Mouse (Mus musculus): Measurements from ENCODE around the gene Pgs1. TPM values are rescaled to one million over a fixed set of nuclear protein-coding genes. Genes with fewer than 3 reads are reported as not detected.

The Pgs1 gene
- total and polyA plus RNA-seq, 3 experiments, result 10.0 to 37.6 (median 17.6) TPM

DNA sequence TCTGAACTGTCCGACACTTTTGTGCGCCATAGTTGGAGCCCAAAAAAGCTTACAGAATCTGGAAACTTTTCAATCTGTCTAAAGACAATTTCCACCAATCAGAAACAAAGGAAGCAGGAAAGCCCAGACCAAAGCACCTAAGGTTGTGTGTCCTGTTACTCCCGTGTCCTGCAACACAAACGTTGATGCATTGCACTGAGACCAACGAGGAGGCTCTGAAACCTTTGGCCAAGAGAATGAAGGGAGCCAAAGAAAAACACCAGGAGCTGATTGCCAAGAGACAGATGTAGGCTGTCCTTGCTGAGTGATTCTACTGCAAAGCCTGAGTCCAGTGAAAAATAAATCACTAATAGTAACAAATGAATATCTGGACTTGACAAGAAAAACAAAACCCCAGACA lies 12.5 kb upstream of the Pgs1 start:
- no peak for DNase-seq (ENCODE audit: low spot score)
- no peaks in the 10 kb centered on the region for H3K36me3 ChIP-seq (replicated peaks)
- peaks cover 66% of the 10 kb centered on the region for H3K27me3 ChIP-seq (ENCODE audit: insufficient read depth, low read length)
- H3K4me1 ChIP-seq (ENCODE audit: insufficient read depth, low read depth, low read length), result peaks cover 18% of the 10 kb centered on the region
- H3K9me3 ChIP-seq (replicated peaks), result no peaks in the 10 kb centered on the region
- H3K4me3 ChIP-seq (ENCODE audit: low read depth, low read length), result no peak overlapping the region
- TF ChIP-seq CTCF (IDR thresholded peaks at IDR 0.05; ENCODE audit: low read depth, low read length) (no peak), POLR2AphosphoS5 (IDR thresholded peaks at IDR 0.05; ENCODE audit: insufficient replicate concordance, low read depth, low read length) (no peak), GATA2 (IDR thresholded peaks at IDR 0.05; ENCODE audit: borderline replicate concordance, low read depth, low read length) (no peak)
- no peak for ATAC-seq (ENCODE audit: extremely low read depth, insufficient number of reproducible peaks, low FRiP score, poor library complexity, severe bottlenecking)

DNA sequence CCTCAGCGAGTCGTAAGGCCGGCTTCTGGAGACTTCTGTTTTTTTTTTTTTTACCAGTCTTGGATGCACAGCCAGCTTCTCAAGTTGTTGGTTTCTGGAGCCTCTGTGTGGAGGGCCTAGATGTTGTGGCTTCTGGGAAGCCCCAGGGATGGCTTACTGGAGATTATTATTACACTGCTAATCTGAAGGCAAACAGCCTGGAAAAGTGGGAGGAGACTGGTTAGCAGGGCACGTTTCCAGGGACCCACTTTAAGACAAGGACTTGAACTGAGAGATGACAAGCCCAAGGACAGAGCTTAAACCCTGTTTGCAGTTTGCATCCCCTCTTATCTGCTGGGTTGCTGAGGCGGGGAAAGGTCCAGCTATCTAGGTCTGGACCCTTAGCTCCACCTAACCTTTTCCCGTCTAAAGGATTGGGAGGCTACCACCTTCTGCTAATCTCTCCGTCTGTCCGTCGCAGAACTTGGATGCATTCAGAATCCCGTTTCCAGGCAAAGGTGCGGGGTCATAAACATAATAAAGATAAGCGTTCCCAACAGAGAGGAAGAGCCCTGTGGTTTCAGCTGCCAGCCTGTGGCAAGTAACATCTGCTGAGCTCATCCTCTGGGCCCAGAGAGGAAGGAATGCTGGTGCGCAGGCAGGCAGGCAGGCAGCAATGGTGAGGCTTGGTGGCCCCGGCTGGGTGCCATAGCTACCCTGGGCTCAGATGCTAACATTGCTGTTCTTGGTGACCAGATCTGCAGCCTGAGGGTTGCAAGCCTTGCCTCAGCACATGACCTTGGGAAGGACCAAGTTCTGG lies 11.6 kb upstream of the Pgs1 start:
- TF ChIP-seq GATA1 (IDR thresholded peaks at IDR 0.05; ENCODE audit: borderline replicate concordance, low read length) (no peak), POLR2AphosphoS5 (IDR thresholded peaks at IDR 0.05; ENCODE audit: insufficient replicate concordance, low read depth, low read length) (no peak), CTCF (IDR thresholded peaks at IDR 0.05; ENCODE audit: low read depth, low read length) (no peak), TAL1 (conservative IDR thresholded peaks at IDR 0.05; ENCODE audit: low read depth, low read length) (no peak), GATA2 (IDR thresholded peaks at IDR 0.05; ENCODE audit: borderline replicate concordance, low read depth, low read length) (no peak)
- Histone ChIP-seq H3K4me1 (ENCODE audit: insufficient read depth, low read depth, low read length) (peaks cover 11% of the 10 kb centered on the region), H3K36me3 (replicated peaks) (no peaks in the 10 kb centered on the region), H3K27me3 (ENCODE audit: insufficient read depth, low read length) (peaks cover 75% of the 10 kb centered on the region), H3K9me3 (replicated peaks) (no peaks in the 10 kb centered on the region), H3K4me3 (ENCODE audit: low read depth, low read length) (no peak overlapping the region)
- no peak for DNase-seq (ENCODE audit: low spot score)
- ATAC-seq (ENCODE audit: extremely low read depth, insufficient number of reproducible peaks, low FRiP score, poor library complexity, severe bottlenecking), result no peak

DNA sequence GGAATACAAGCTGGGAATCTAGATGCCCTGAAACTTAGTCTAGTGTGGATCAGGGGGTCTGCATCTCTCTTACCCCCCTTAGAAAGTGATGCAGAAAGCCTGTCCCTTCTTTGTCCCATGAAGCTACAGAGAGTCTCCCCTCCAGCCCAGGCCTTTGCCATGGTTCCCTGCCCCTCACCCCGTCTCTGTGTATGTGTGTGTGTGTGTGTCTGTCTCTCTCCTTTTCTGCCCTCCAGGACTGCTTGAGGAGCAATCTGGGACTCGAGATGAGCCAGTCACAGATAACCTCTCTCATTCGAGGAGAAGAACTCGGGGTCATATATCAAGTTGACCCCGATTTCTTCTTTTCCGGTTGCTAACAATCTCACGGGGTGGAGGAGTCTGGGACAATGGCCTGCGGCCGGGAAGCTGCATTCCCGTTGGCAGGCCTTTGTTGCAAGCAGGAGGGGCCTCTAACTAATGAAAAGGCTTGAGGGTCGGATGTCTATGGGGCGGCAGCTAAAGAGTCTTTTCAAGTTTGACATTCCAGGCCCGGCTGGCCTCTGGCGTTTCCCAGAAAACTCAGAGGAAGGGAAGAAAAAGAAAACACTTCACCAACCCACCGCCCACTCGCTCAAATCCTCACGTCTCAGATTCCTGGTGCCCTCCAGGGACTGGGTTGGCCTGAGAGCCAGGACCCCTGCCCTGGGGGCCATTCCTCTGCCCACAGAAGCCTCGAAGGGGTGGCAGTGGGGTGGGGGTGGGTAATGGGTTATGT lies 10.7 kb upstream of the Pgs1 start:
- ATAC-seq (ENCODE audit: extremely low read depth, insufficient number of reproducible peaks, low FRiP score, poor library complexity, severe bottlenecking), result no peak
- DNase-seq (ENCODE audit: low spot score), result no peak
- H3K4me1 ChIP-seq (ENCODE audit: insufficient read depth, low read depth, low read length), result peaks cover 3% of the 10 kb centered on the region
- H3K27me3 ChIP-seq (ENCODE audit: insufficient read depth, low read length), result peaks cover 83% of the 10 kb centered on the region
- no peaks in the 10 kb centered on the region for H3K36me3 ChIP-seq (replicated peaks)
- no peaks in the 10 kb centered on the region for H3K9me3 ChIP-seq (replicated peaks)
- TF ChIP-seq TAL1 (conservative IDR thresholded peaks at IDR 0.05; ENCODE audit: low read depth, low read length), result no peak
- TF ChIP-seq GATA2 (IDR thresholded peaks at IDR 0.05; ENCODE audit: borderline replicate concordance, low read depth, low read length), result no peak
- no peak for TF ChIP-seq GATA1 (IDR thresholded peaks at IDR 0.05; ENCODE audit: borderline replicate concordance, low read length)
- TF ChIP-seq CTCF (IDR thresholded peaks at IDR 0.05; ENCODE audit: low read depth, low read length), result no peak
- TF ChIP-seq POLR2AphosphoS5 (IDR thresholded peaks at IDR 0.05; ENCODE audit: insufficient replicate concordance, low read depth, low read length), result no peak
- no peak overlapping the region for H3K4me3 ChIP-seq (ENCODE audit: low read depth, low read length)

DNA sequence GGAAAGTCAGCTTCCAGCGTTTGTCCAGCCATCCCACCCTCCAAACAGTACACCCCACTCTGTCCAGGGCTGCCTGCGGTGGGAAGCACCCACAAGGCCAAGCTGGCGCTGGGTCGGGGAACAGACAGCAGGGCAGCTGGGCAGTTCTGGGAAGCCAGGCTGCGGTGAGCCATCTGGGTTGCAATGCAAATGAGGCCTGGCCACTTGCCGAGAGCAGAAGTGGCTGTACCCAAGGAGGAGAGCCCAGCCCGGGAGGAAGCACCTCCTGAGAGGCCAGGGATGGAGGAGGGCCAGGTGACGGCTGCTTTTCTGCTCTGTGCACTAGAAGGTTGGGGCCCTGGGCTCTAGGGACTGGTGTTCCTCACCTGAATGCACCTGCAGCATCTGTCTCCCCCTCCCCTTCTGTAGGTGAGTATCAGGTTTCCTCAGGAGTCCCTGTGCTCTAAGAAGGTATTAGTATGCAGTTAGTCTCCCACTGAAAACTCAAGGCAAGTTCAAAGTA lies 10.0 kb upstream of the Pgs1 start:
- no peaks in the 10 kb centered on the region for H3K9me3 ChIP-seq (replicated peaks)
- no peaks in the 10 kb centered on the region for H3K36me3 ChIP-seq (replicated peaks)
- H3K27me3 ChIP-seq (ENCODE audit: insufficient read depth, low read length), result peaks cover 85% of the 10 kb centered on the region
- DNase-seq (ENCODE audit: low spot score) (no peak), ATAC-seq (ENCODE audit: extremely low read depth, insufficient number of reproducible peaks, low FRiP score, poor library complexity, severe bottlenecking) (no peak)
- TF ChIP-seq TAL1 (conservative IDR thresholded peaks at IDR 0.05; ENCODE audit: low read depth, low read length), result no peak
- TF ChIP-seq CTCF (IDR thresholded peaks at IDR 0.05; ENCODE audit: low read depth, low read length), result no peak
- no peak overlapping the region for H3K4me3 ChIP-seq (ENCODE audit: low read depth, low read length)
- H3K4me1 ChIP-seq (ENCODE audit: insufficient read depth, low read depth, low read length), result no peaks in the 10 kb centered on the region

DNA sequence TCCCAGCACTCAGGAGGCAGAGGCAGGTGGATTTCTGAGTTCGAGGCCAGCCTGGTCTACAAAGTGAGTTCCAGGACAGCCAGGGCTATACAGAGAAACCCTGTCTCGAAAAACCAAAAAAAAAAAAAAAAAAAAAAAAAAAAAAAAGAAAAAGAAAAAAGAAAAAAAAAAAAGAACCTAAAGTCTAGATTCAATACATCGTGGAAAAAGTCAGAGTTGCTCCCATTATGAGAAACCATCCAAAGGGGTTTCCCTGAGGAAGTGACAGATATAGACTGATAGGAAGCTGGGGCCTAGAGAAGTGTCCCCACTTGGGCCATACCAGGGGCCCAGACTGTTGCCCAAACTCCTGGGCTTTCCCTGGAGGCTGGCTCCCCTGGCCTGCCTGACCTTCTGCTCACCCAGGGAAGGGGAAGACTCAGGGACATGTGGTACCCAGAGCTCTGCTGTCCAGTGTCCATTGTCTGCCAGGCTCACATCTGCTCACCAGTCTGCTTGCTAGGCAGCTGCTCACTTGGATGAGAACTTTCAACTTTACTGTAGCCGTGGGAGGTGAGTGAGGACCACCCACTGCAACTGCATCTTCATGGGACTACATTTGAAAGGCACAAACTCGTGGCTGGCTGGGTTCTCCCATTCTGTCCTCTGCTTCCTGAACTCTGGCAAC lies 8.3 kb upstream of the Pgs1 start:
- H3K27me3 ChIP-seq (ENCODE audit: insufficient read depth, low read length), result peaks cover 89% of the 10 kb centered on the region

DNA sequence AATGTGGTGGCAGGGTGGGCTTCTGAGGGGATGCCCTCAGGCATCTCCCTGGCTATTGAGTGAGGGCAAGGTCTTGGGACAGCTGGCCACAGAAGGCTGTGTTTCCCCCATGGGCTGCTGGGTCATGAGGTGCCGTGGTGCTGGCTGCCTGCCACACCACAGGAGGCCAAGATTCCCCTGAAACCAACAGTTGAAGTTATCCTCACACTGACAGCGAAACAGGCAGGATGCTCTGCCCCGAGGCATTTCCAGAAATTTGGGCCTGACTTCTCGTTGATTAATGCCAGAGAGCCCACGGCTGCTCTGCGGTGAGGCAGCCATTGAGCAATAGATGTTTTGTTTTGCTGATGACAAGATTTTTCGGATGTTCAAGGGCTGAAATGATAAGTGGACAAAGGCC lies 6.7 kb upstream of the Pgs1 start:
- no peak overlapping the region for H3K4me3 ChIP-seq (ENCODE audit: low read depth, low read length)
- H3K27me3 ChIP-seq (ENCODE audit: insufficient read depth, low read length), result peaks cover 83% of the 10 kb centered on the region
- TF ChIP-seq GATA2 (IDR thresholded peaks at IDR 0.05; ENCODE audit: borderline replicate concordance, low read depth, low read length) (no peak), CTCF (IDR thresholded peaks at IDR 0.05; ENCODE audit: low read depth, low read length) (no peak), POLR2AphosphoS5 (IDR thresholded peaks at IDR 0.05; ENCODE audit: insufficient replicate concordance, low read depth, low read length) (no peak), TAL1 (conservative IDR thresholded peaks at IDR 0.05; ENCODE audit: low read depth, low read length) (no peak), GATA1 (IDR thresholded peaks at IDR 0.05; ENCODE audit: borderline replicate concordance, low read length) (no peak)
- H3K36me3 ChIP-seq (replicated peaks), result no peaks in the 10 kb centered on the region
- H3K9me3 ChIP-seq (replicated peaks), result no peaks in the 10 kb centered on the region
- H3K4me1 ChIP-seq (ENCODE audit: insufficient read depth, low read depth, low read length), result no peaks in the 10 kb centered on the region
- DNase-seq (ENCODE audit: low spot score) (no peak), ATAC-seq (ENCODE audit: extremely low read depth, insufficient number of reproducible peaks, low FRiP score, poor library complexity, severe bottlenecking) (no peak)

More for the DNA sequence above, 8.3 kb upstream of the Pgs1 start:
- TF ChIP-seq GATA2 (IDR thresholded peaks at IDR 0.05; ENCODE audit: borderline replicate concordance, low read depth, low read length), result no peak
- TF ChIP-seq TAL1 (conservative IDR thresholded peaks at IDR 0.05; ENCODE audit: low read depth, low read length), result no peak
- TF ChIP-seq GATA1 (IDR thresholded peaks at IDR 0.05; ENCODE audit: borderline replicate concordance, low read length), result no peak
- no peak for TF ChIP-seq CTCF (IDR thresholded peaks at IDR 0.05; ENCODE audit: low read depth, low read length)
- no peak for TF ChIP-seq POLR2AphosphoS5 (IDR thresholded peaks at IDR 0.05; ENCODE audit: insufficient replicate concordance, low read depth, low read length)
- DNase-seq (ENCODE audit: low spot score) (no peak), ATAC-seq (ENCODE audit: extremely low read depth, insufficient number of reproducible peaks, low FRiP score, poor library complexity, severe bottlenecking) (no peak)
- Histone ChIP-seq H3K36me3 (replicated peaks) (no peaks in the 10 kb centered on the region), H3K9me3 (replicated peaks) (no peaks in the 10 kb centered on the region), H3K4me1 (ENCODE audit: insufficient read depth, low read depth, low read length) (no peaks in the 10 kb centered on the region), H3K4me3 (ENCODE audit: low read depth, low read length) (no peak overlapping the region)
